Mouse (Mus musculus) heart, adult 2 months (tissue): ENCODE data around the gene Magi3. TPM values are rescaled to one million over a fixed set of nuclear protein-coding genes. Genes with fewer than 3 reads are reported as not detected.

Experiments
- DNase-seq, 2 experiments: peaks; one replicate each; pipeline ENCODE4 v3.0.0; 2021
- H3K27ac ChIP-seq: fragments of 200-600 bp; 2 replicates; pipeline ENCODE4 v1.8.1; 2022
- H3K27me3 ChIP-seq: fragments of 200-500 bp; 2 replicates; pipeline ENCODE4 v1.6.1; 2012; ENCODE audit warnings: mild to moderate bottlenecking, low read length, inconsistent platforms, mixed read lengths; ENCODE audit not compliant: control insufficient read depth, insufficient read depth
- H3K36me3 ChIP-seq: fragments of 200-500 bp; 2 replicates; pipeline ENCODE4 v1.6.1; 2012; ENCODE audit warnings: low read length, inconsistent platforms; ENCODE audit not compliant: control insufficient read depth, insufficient read depth
- H3K4me1 ChIP-seq: fragments of 200-500 bp; 2 replicates; pipeline ENCODE4 v1.6.1; 2011; ENCODE audit warnings: low read length; ENCODE audit not compliant: control insufficient read depth, insufficient read depth
- H3K4me3 ChIP-seq: fragments of 200-600 bp; 2 replicates; pipeline ENCODE4 v1.8.1; 2022
- H3K79me2 ChIP-seq: fragments of 200-500 bp; replicated peaks from 2 replicates; pipeline ENCODE4 v1.6.1; 2012; ENCODE audit warnings: mild to moderate bottlenecking, inconsistent platforms, low read length, moderate library complexity, mixed read lengths; ENCODE audit not compliant: control insufficient read depth, insufficient read depth
- H3K9ac ChIP-seq: fragments of 200-500 bp; 2 replicates; pipeline ENCODE4 v1.6.1; 2012; ENCODE audit warnings: low read depth, mild to moderate bottlenecking, control low read depth, inconsistent platforms, low read length, mixed read lengths
- CTCF ChIP-seq: fragments of 200-600 bp; IDR thresholded peaks from 2 replicates; pipeline ENCODE4 v1.8.1; 2022; ENCODE audit warnings: antibody characterized with exemption, mild to moderate bottlenecking, moderate library complexity
- EP300 ChIP-seq: fragments of 200-500 bp; IDR thresholded peaks from 2 replicates; pipeline ENCODE4 v1.6.1; 2011; ENCODE audit warnings: low read depth, low read length, control low read depth; ENCODE audit not compliant: insufficient read depth
- POLR2A ChIP-seq: fragments of 200-500 bp; IDR thresholded peaks from 2 replicates; pipeline ENCODE4 v1.6.1; 2011; ENCODE audit warnings: mild to moderate bottlenecking, low read depth, low read length, control low read depth; ENCODE audit not compliant: insufficient read depth
- WGBS: fragments of 180-500 bp; shearing (Covaris S2); methylation state at CpG from one replicate; pipeline ENCODE4 v1.1.7; 2018; 5-methylcytosine and 5-hydroxymethylcytosine counted together
- intact Hi-C: fragments of 180-260 bp; cut with DNase I; formaldehyde crosslinking; loops from one replicate; pipeline ENCODE4 v1.15.1; 2025
- polyA plus RNA-seq: library from polyadenylated mRNA; depleted of rRNA; stranded (reverse); fragments of >200 nt; gene quantifications from 2 replicates; pipeline ENCODE4 v1.2.3, GENCODE M21; 2012
- total RNA-seq, 2 experiments: library from RNA; stranded (reverse); gene quantifications; 2 replicates each; pipeline ENCODE4 v1.2.3; 2021

The Magi3 gene
- total and polyA plus RNA-seq, 3 experiments: 10.0 to 42.2 (median 31.2) TPM

GRCm38 (mm10) chr3:104247850-104248249 is 27.7 kb upstream of the Magi3 start:
- Histone ChIP-seq H3K36me3 (no peaks in the 10 kb centered on the region), H3K27ac (no peak overlapping the region), H3K79me2 (no peaks in the 10 kb centered on the region), H3K4me3 (no peak overlapping the region), H3K27me3 (no peaks in the 10 kb centered on the region), H3K9ac (no peak overlapping the region), H3K4me1 (no peaks in the 10 kb centered on the region)
- intact Hi-C loops: no loop called here
- TF ChIP-seq POLR2A (no peak), EP300 (no peak), CTCF (no peak)
- WGBS: 55% methylated on average over 4 of the region's 4 CpGs
- DNase-seq: peak in 1 of 2 experiments; percentile 12

DNA sequence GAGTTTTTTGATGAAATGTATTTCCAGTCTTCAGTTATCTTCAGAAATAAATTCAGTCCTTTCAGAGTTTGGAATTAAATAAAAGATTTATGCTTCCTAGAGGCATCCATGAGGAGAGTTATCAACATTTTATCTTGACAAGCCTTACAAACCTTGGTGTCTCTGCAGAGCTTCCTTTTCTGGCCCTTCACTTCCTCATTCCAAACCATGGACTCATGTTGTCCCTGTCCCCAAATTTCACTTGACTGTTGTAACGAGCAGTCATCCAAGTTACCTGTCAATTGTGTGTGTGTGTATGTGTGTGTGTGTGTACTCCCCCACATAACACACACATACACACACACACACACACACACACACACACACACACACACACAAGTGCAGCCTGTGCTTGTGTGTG is 26.9 kb upstream of the Magi3 start:
- intact Hi-C loops: no loop called here

GRCm38 (mm10) chr3:104244373-104244772 is 24.2 kb upstream of the Magi3 start:
- 89% methylated on average over 8 of the region's 8 CpGs for WGBS
- TF ChIP-seq POLR2A (no peak), CTCF (no peak), EP300 (no peak)
- Histone ChIP-seq H3K27me3 (no peaks in the 10 kb centered on the region), H3K4me3 (no peak overlapping the region), H3K27ac (no peak overlapping the region), H3K36me3 (no peaks in the 10 kb centered on the region), H3K4me1 (no peaks in the 10 kb centered on the region), H3K79me2 (no peaks in the 10 kb centered on the region), H3K9ac (no peak overlapping the region)
- intact Hi-C loops: loop anchor here (5.0 kb wide), 1 partner anchor 38 kb away; no protein-coding TSS in a partner anchor
- DNase-seq: no peak

More for the DNA sequence above, 26.9 kb upstream of the Magi3 start:
- Histone ChIP-seq H3K4me3 (no peak overlapping the region), H3K36me3 (no peaks in the 10 kb centered on the region), H3K27ac (no peak overlapping the region), H3K79me2 (no peaks in the 10 kb centered on the region), H3K9ac (no peak overlapping the region), H3K4me1 (no peaks in the 10 kb centered on the region), H3K27me3 (no peaks in the 10 kb centered on the region)
- TF ChIP-seq EP300 (no peak), POLR2A (no peak), CTCF (no peak)
- DNase-seq: no peak
- 73% methylated on average over 1 of the region's 1 CpGs for WGBS

GRCm38 (mm10) chr3:104243972-104244371 is 23.8 kb upstream of the Magi3 start:
- Histone ChIP-seq H3K79me2 (no peaks in the 10 kb centered on the region), H3K27ac (no peak overlapping the region), H3K4me3 (no peak overlapping the region), H3K36me3 (no peaks in the 10 kb centered on the region), H3K27me3 (no peaks in the 10 kb centered on the region), H3K9ac (no peak overlapping the region), H3K4me1 (no peaks in the 10 kb centered on the region)
- intact Hi-C loops: loop anchor here (5.0 kb wide), 1 partner anchor 38 kb away; no protein-coding TSS in a partner anchor
- 83% methylated on average over 6 of the region's 6 CpGs for WGBS
- TF ChIP-seq CTCF: no peak
- TF ChIP-seq EP300: no peak
- TF ChIP-seq POLR2A: no peak
- no peak for DNase-seq

DNA sequence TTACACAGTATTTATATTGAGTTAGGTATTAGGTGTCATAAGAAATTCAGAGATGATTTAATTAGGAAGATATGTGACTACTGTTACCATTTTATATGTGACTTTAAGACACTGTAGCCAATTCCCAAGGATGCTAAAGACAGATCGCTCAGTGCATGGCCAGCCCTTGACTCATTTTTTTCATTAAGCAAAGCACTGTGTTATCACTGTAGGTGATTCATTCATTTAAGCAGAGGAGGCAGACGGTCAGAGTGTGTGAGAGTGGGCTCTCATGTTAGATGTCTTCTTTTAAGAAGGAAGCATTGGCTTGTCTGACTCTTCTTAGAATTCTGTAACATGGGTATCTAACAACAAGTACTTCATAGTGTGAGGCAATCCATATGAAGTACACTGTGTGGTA is 19.6 kb upstream of the Magi3 start:
- no peak for TF ChIP-seq CTCF
- intact Hi-C loops: loop anchor here (5.0 kb wide), 1 partner anchor 43 kb away; no protein-coding TSS in a partner anchor

GRCm38 (mm10) chr3:104239376-104239775 is 19.2 kb upstream of the Magi3 start:
- no peaks in the 10 kb centered on the region for H3K27me3 ChIP-seq
- no peak overlapping the region for H3K27ac ChIP-seq
- no peak overlapping the region for H3K4me3 ChIP-seq
- TF ChIP-seq EP300: no peak
- no peak for TF ChIP-seq POLR2A
- no peak for TF ChIP-seq CTCF
- DNase-seq: no peak
- H3K4me1 ChIP-seq: no peaks in the 10 kb centered on the region
- WGBS: 91% methylated on average over 2 of the region's 2 CpGs
- H3K79me2 ChIP-seq: no peaks in the 10 kb centered on the region
- intact Hi-C loops: no loop called here
- no peak overlapping the region for H3K9ac ChIP-seq
- H3K36me3 ChIP-seq: no peaks in the 10 kb centered on the region

More for the DNA sequence above, 19.6 kb upstream of the Magi3 start:
- Histone ChIP-seq H3K36me3 (no peaks in the 10 kb centered on the region), H3K4me3 (no peak overlapping the region), H3K27me3 (no peaks in the 10 kb centered on the region), H3K79me2 (no peaks in the 10 kb centered on the region), H3K27ac (no peak overlapping the region), H3K4me1 (no peaks in the 10 kb centered on the region), H3K9ac (no peak overlapping the region)
- 81% methylated on average over 2 of the region's 2 CpGs for WGBS
- DNase-seq: no peak
